Mouse (Mus musculus): ENCODE measurements around the gene Rad1.
A peak's percentile ranks its signal among the peaks of the same experiment; 100 is the strongest.
"Not testable (repeated sequence)": the region's sequence is repeated elsewhere in the genome, so short reads cannot be mapped to it uniquely, and the experiment has no call there.

Gene Rad1

GRCm38 (mm10) chr15:10485484-10486364 is at the start of gene Rad1, which contains the start of gene Brix1:
Gene Rad1 (plus strand): TSS chr15:10486018.
Gene Brix1 (minus strand): TSS chr15:10485947.
- DNase-seq (ENCODE audit: low read depth) = peak; percentile 91

- no peak for DNase-seq (ENCODE audit: low read depth)
Measured at GRCm38 (mm10) chr15:10436893-10437292, 48.9 kb upstream of the Rad1 start.

- DNase-seq (ENCODE audit: low read depth) = no peak
Measured at GRCm38 (mm10) chr15:10439963-10440362, 45.9 kb upstream of the Rad1 start.

- DNase-seq (ENCODE audit: low read depth) = no peak
Measured at GRCm38 (mm10) chr15:10441493-10441892, 44.3 kb upstream of the Rad1 start.

GRCm38 (mm10) chr15:10442275-10442674 is 43.5 kb upstream of the Rad1 start:
- no peak for DNase-seq (ENCODE audit: low read depth)

GRCm38 (mm10) chr15:10447102-10447501 is 38.7 kb upstream of the Rad1 start:
- no peak for DNase-seq (ENCODE audit: low read depth)

- DNase-seq (ENCODE audit: low read depth) = no peak
Measured at GRCm38 (mm10) chr15:10460986-10461385, 24.8 kb upstream of the Rad1 start.

- no peak for DNase-seq (ENCODE audit: low read depth)
Measured at GRCm38 (mm10) chr15:10463555-10463954, 22.3 kb upstream of the Rad1 start.

GRCm38 (mm10) chr15:10464678-10465077 is 21.1 kb upstream of the Rad1 start:
- DNase-seq (ENCODE audit: low read depth) = no peak

GRCm38 (mm10) chr15:10468761-10469160 is 17.1 kb upstream of the Rad1 start:
- no peak for DNase-seq (ENCODE audit: low read depth)

GRCm38 (mm10) chr15:10469641-10470150 is 16.1 kb upstream of the Rad1 start:
- DNase-seq (ENCODE audit: low read depth) = no peak

- DNase-seq (ENCODE audit: low read depth) = peak; percentile 61
Measured at GRCm38 (mm10) chr15:10470151-10470831, 15.5 kb upstream of the Rad1 start, which contains the start of gene Dnajc21. Gene Dnajc21 (minus strand): TSS chr15:10470516.

GRCm38 (mm10) chr15:10470941-10471340 is 14.9 kb upstream of the Rad1 start:
- DNase-seq (ENCODE audit: low read depth) = no peak

GRCm38 (mm10) chr15:10486365-10486839 is 584 bp downstream of the Rad1 start:
- no peak for DNase-seq (ENCODE audit: low read depth)

- no peak for DNase-seq (ENCODE audit: low read depth)
Measured at GRCm38 (mm10) chr15:10487246-10487645, 1.4 kb downstream of the Rad1 start.

GRCm38 (mm10) chr15:10490101-10490500 is 4.3 kb downstream of the Rad1 start:
- DNase-seq (ENCODE audit: low read depth) = no peak

GRCm38 (mm10) chr15:10495944-10496343 is 10.1 kb downstream of the Rad1 start:
- no peak for DNase-seq (ENCODE audit: low read depth)

GRCm38 (mm10) chr15:10496696-10497095 is 10.9 kb downstream of the Rad1 start:
- not testable (repeated sequence) for DNase-seq (ENCODE audit: low read depth)

- DNase-seq (ENCODE audit: low read depth) = no peak
Measured at GRCm38 (mm10) chr15:10499593-10499992, 13.8 kb downstream of the Rad1 start.

GRCm38 (mm10) chr15:10500035-10500434 is 14.2 kb downstream of the Rad1 start:
- no peak for DNase-seq (ENCODE audit: low read depth)

GRCm38 (mm10) chr15:10500838-10501719 is 15.3 kb downstream of the Rad1 start:
- no peak for DNase-seq (ENCODE audit: low read depth)

GRCm38 (mm10) chr15:10506099-10506498 is 20.3 kb downstream of the Rad1 start:
- DNase-seq (ENCODE audit: low read depth) = no peak

Data from c-Kit-positive CD71-positive TER-119-negative erythroid progenitor cells, embryonic 14.5 days (primary cell).